In the genomic region with DNA sequence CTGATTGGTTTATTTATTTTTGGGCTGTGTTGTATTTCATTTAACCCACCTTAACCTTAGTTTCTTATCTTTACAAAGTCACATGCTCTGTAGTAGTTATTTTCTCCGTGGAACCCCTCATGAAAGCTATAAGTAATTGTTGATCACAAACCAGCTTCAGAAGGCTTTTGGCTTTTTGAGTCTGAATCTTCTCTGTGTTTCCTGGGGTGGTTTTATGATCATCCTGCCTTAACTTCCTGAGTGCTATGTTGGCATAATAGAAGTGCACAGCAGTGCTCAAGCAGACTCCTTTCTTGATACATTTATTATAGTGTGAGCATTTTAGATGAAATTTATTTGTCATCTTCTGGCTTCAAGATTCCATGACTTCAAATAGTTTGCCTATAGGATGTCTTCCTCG, we compare ENCODE assay signal across 26 mouse cellular contexts. TPM values are rescaled to one million over a fixed set of nuclear protein-coding genes. Genes with fewer than 3 reads are reported as not detected.
DNase-seq lines count a peak whose midpoint lies in the region; ATAC-seq lines count a peak whose summit lies in the region.
"Had no signal": no experiment of that assay in that cellular context is flagged by ENCODE, and none has a peak within 500 bp of the region (broad histone marks: within the 10 kb centered on the region; RNA-seq: fewer than 3 reads in every experiment).

No protein-coding gene starts in this region.

- no peaks in the 10 kb centered on the region for H3K27me3 ChIP-seq in midbrain, embryonic 11.5 days (ENCODE audit: control insufficient read depth, insufficient read depth, low read length)
- H3K27me3 ChIP-seq in midbrain, embryonic 14.5 days (ENCODE audit: control insufficient read depth, insufficient read depth, low read length): no peaks in the 10 kb centered on the region
- H3K27me3 ChIP-seq: forebrain, embryonic 13.5 days; heart, embryonic 12.5 days; heart, embryonic 15.5 days; hindbrain, embryonic 13.5 days had no signal

- no peak overlapping the region for H3K4me2 ChIP-seq in midbrain, embryonic 11.5 days
- H3K4me2 ChIP-seq in midbrain, embryonic 14.5 days (ENCODE audit: low read length): no peak overlapping the region
- H3K4me2 ChIP-seq: forebrain, embryonic 13.5 days; heart, embryonic 15.5 days; hindbrain, embryonic 13.5 days had no signal

- peak; percentile 77 for DNase-seq in midbrain, embryonic 11.5 days (ENCODE audit: low spot score, missing footprints)
- DNase-seq in midbrain, embryonic 14.5 days: no peak
- DNase-seq in gastrocnemius, postnatal 36 days: no peak
- DNase-seq in urinary bladder, postnatal 25 days (ENCODE audit: low spot score): no peak
- DNase-seq in natural killer cell, adult 2 months (ENCODE audit: low spot score in 2 of 2): no peak
- DNase-seq: adrenal gland, adult 2 months; adrenal gland, postnatal 25 days; cerebellum, adult 18-20 months; cerebellum, adult 9-10 months; cerebellum, postnatal 14 days; gastrocnemius, adult 2 months; gastrocnemius, postnatal 14 days; heart, adult 18-20 months; heart, postnatal 10 days; heart, postnatal 36 days had no signal

- no peaks in the 10 kb centered on the region for H3K9me3 ChIP-seq in midbrain, embryonic 11.5 days (ENCODE audit: control insufficient read depth, low read length)
- no peaks in the 10 kb centered on the region for H3K9me3 ChIP-seq in midbrain, embryonic 14.5 days (ENCODE audit: control insufficient read depth, low read length)
- H3K9me3 ChIP-seq: forebrain, embryonic 10.5 days; forebrain, embryonic 13.5 days; heart, embryonic 12.5 days; heart, embryonic 15.5 days; hindbrain, embryonic 10.5 days; hindbrain, embryonic 13.5 days had no signal

- no peak overlapping the region for H3K27ac ChIP-seq in midbrain, embryonic 11.5 days (ENCODE audit: low read depth, low read length)
- H3K27ac ChIP-seq in midbrain, embryonic 14.5 days (replicated peaks; ENCODE audit: low read depth, low read length): no peak overlapping the region
- H3K27ac ChIP-seq: forebrain, embryonic 10.5 days; forebrain, embryonic 13.5 days; heart, embryonic 15.5 days; hindbrain, embryonic 10.5 days; hindbrain, embryonic 13.5 days had no signal

- WGBS in midbrain, embryonic 11.5 days: 83% methylated on average over 2 of the region's 2 CpGs
- 77% methylated on average over 2 of the region's 2 CpGs for WGBS in midbrain, embryonic 14.5 days

- H3K4me3 ChIP-seq in midbrain, embryonic 11.5 days (ENCODE audit: low read depth, low read length): no peak overlapping the region
- no peak overlapping the region for H3K4me3 ChIP-seq in midbrain, embryonic 14.5 days (replicated peaks; ENCODE audit: low read depth, low read length)
- H3K4me3 ChIP-seq: forebrain, embryonic 10.5 days; forebrain, embryonic 13.5 days; gastrocnemius, adult 2 months; heart, embryonic 12.5 days; heart, embryonic 15.5 days; hindbrain, embryonic 10.5 days; hindbrain, embryonic 13.5 days had no signal

- H3K36me3 ChIP-seq in midbrain, embryonic 11.5 days (ENCODE audit: control insufficient read depth, insufficient read depth, low read length): peaks cover 4% of the 10 kb centered on the region; the same call in 1 of the 2 replicates
- peaks cover 6% of the 10 kb centered on the region for H3K36me3 ChIP-seq in midbrain, embryonic 14.5 days (ENCODE audit: control insufficient read depth, insufficient read depth, low read length)
- H3K36me3 ChIP-seq: heart, embryonic 15.5 days had no signal

- no peaks in the 10 kb centered on the region for H3K4me1 ChIP-seq in midbrain, embryonic 11.5 days (ENCODE audit: control insufficient read depth, insufficient read depth, low read length)
- no peaks in the 10 kb centered on the region for H3K4me1 ChIP-seq in midbrain, embryonic 14.5 days (ENCODE audit: control insufficient read depth, insufficient read depth, low read length)
- H3K4me1 ChIP-seq: forebrain, embryonic 10.5 days had no signal

- intact Hi-C loops in gastrocnemius, postnatal 36 days (cut with DNase I): no loop called here

- no peak overlapping the region for H3K9ac ChIP-seq in midbrain, embryonic 11.5 days (ENCODE audit: low read length)
- H3K9ac ChIP-seq in midbrain, embryonic 14.5 days (replicated peaks; ENCODE audit: low read length): no peak overlapping the region
- H3K9ac ChIP-seq: forebrain, embryonic 13.5 days; heart, embryonic 12.5 days; heart, embryonic 15.5 days; hindbrain, embryonic 13.5 days had no signal

- ATAC-seq in midbrain, embryonic 11.5 days (ENCODE audit: low FRiP score): no peak
- no peak for ATAC-seq in midbrain, embryonic 14.5 days (ENCODE audit: low FRiP score, low TSS enrichment)
- peak; percentile 46 for ATAC-seq in CD4-positive, CD25-positive, alpha-beta regulatory T cell, adult 4 months
- ATAC-seq in activated CD4-positive, CD25-positive, alpha-beta regulatory T cell, adult 4 months: peak; percentile 43
- ATAC-seq: forebrain, embryonic 13.5 days; forebrain, embryonic 16.5 days; hindbrain, embryonic 16.5 days; intestine, embryonic 16.5 days had no signal

RNA-seq across cellular contexts. Expression of gene Peli1, which starts 12.1 kb away (rescaled TPM):
- polyA plus RNA-seq in midbrain, embryonic 11.5 days (2014; fragmentation: Nextera tagmentation; extraction: Ambion mirVana): 108 and 113 TPM in 2 replicates
- 82.4 and 104 TPM in 2 replicates for polyA plus RNA-seq in midbrain, embryonic 14.5 days (2014; fragmentation: Nextera tagmentation; extraction: Ambion mirVana)
- polyA plus RNA-seq in CD4-positive, CD25-positive, alpha-beta regulatory T cell, adult 4 months (2017; shearing (Covaris generic)): 10 to 100 TPM; 72.2 to 96.4 TPM
- polyA plus RNA-seq in activated CD4-positive, CD25-positive, alpha-beta regulatory T cell, adult 4 months (2017; shearing (Covaris generic)): 10 to 100 TPM; 55.7 to 80.7 TPM
- total RNA-seq in gastrocnemius, postnatal 36 days (2021): 10 to 100 TPM; 11.0 to 11.4 TPM

Comparison
In these comparisons a context has a peak if more than half of its experiments do, and no peak if none do; other contexts are left out.
1. ATAC-seq: peak in CD4-positive, CD25-positive, alpha-beta regulatory T cell, adult 4 months (single experiment) and activated CD4-positive, CD25-positive, alpha-beta regulatory T cell, adult 4 months (single experiment); none in midbrain, embryonic 11.5 days (single experiment) and midbrain, embryonic 14.5 days (single experiment).